Mouse (Mus musculus) olfactory bulb, adult 2 months (tissue): ENCODE data around the gene Wbp1. TPM values are rescaled to one million over a fixed set of nuclear protein-coding genes. Genes with fewer than 3 reads are reported as not detected.

Experiments used
- H3K27ac ChIP-seq: fragments of 200-500 bp; 2 replicates; pipeline ENCODE4 v1.5.1; 2012; ENCODE audit warnings: low read depth, low read length; ENCODE audit not compliant: insufficient read depth
- H3K4me1 ChIP-seq: fragments of 200-500 bp; 2 replicates; pipeline ENCODE4 v1.6.1; 2012; ENCODE audit warnings: low read length; ENCODE audit not compliant: control insufficient read depth, insufficient read depth
- H3K4me3 ChIP-seq: fragments of 200-500 bp; 2 replicates; pipeline ENCODE4 v1.5.1; 2012; ENCODE audit warnings: mild to moderate bottlenecking, low read depth, low read length, moderate library complexity; ENCODE audit not compliant: insufficient read depth
- CTCF ChIP-seq: fragments of 200-500 bp; IDR thresholded peaks from 2 replicates; pipeline ENCODE4 v1.5.1; 2012; ENCODE audit warnings: low read depth, mild to moderate bottlenecking, low read length, moderate library complexity; ENCODE audit not compliant: insufficient read depth
- POLR2A ChIP-seq: fragments of 200-500 bp; IDR thresholded peaks from 2 replicates; pipeline ENCODE4 v1.6.1; 2012; ENCODE audit warnings: mild to moderate bottlenecking, low read depth, low read length, moderate library complexity; ENCODE audit not compliant: insufficient read depth
- WGBS: fragments of 180-500 bp; shearing (Covaris S2); methylation state at CpG from one replicate; pipeline ENCODE4 v1.1.7; 2018; 5-methylcytosine and 5-hydroxymethylcytosine counted together
- polyA plus RNA-seq: library from polyadenylated mRNA; stranded (reverse); fragments of >200 nt; gene quantifications from 2 replicates; pipeline ENCODE4 v1.2.4, GENCODE M21; 2012; ENCODE audit warnings: low replicate concordance; ENCODE audit not compliant: missing spikeins, insufficient read depth, insufficient read length

The Wbp1 gene
- not detected in 2 replicates for polyA plus RNA-seq

DNA sequence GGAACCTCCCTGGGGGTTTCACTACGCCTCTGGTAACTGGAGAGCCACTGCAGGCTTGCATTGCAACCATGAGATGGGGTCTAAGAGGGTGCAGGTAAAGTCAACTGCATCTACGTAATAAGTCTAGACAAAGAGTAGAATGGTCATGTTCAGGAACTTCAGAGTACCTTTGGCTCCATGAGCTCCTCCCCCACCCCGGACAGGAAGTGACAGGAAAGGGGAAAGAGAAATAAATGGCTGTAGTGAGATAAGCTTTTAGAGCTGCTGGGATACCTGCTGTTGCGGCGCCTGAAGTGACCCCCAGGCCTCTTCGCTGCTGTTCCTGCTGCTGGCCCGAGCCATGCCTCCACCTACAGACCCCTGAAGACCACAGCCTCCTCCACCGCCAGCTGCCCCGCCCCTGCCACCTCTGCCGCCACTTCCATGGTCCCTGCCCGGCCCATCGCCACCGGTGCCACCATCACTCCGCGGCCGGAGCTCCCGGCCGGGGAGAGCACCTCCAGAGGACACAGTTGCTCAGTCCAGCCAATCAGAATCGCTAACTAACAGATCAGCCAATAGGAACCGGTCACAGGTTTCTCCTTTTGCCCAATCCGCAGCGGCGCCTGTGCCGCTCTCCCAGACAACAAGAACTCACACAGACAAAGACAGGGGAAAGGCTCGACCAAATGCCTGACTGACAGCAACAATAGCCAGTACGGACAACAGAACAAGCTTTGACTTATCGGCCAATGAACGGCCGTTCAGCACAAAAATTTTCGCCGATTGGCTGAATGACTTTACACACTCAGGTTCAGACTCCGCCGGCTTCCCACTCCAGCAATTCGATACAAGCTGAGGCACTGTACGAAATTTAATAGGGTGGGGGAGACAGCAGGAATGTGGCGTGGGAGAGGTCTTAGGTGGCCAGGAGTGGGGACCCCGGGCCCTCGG lies at the start of gene Wbp1:
Gene Wbp1 (minus strand): TSS at position 630 of the 933 bp plus-strand sequence.
- under 1% methylated on average over 38 of the region's 38 CpGs for WGBS
- TF ChIP-seq POLR2A (peak; percentile 79), CTCF (no peak)
- Histone ChIP-seq H3K4me3 (peak within 1 kb of the TSS; percentile 82), H3K4me1 (peaks cover 27% of the 10 kb centered on the region), H3K27ac (peak within 1 kb of the TSS; percentile 74)

- no peak overlapping the region for H3K27ac ChIP-seq
Measured at GRCm38 (mm10) chr6:83171063-83171462, 49.7 kb upstream of the Wbp1 start.

GRCm38 (mm10) chr6:83169872-83170271 lies 48.5 kb upstream of the Wbp1 start:
- WGBS: 44% methylated on average over 5 of the region's 5 CpGs
- Histone ChIP-seq H3K27ac (no peak overlapping the region), H3K4me1 (peaks cover 20% of the 10 kb centered on the region), H3K4me3 (no peak overlapping the region)
- TF ChIP-seq CTCF (no peak), POLR2A (no peak)

More at GRCm38 (mm10) chr6:83171063-83171462, 49.7 kb upstream of the Wbp1 start:
- peak overlapping the region; percentile 24; the same call in 1 of the 2 replicates for H3K4me3 ChIP-seq
- TF ChIP-seq CTCF: no peak
- no peak for TF ChIP-seq POLR2A
- WGBS: 28% methylated on average over 5 of the region's 5 CpGs
- peaks cover 21% of the 10 kb centered on the region for H3K4me1 ChIP-seq

GRCm38 (mm10) chr6:83166243-83166630 lies 44.9 kb upstream of the Wbp1 start:
- H3K4me1 ChIP-seq: peaks cover 20% of the 10 kb centered on the region
- WGBS: under 1% methylated on average over 12 of the region's 12 CpGs
- TF ChIP-seq POLR2A (no peak), CTCF (no peak)
- peak overlapping the region; percentile 80 for H3K4me3 ChIP-seq
- peak overlapping the region; percentile 18 for H3K27ac ChIP-seq

DNA sequence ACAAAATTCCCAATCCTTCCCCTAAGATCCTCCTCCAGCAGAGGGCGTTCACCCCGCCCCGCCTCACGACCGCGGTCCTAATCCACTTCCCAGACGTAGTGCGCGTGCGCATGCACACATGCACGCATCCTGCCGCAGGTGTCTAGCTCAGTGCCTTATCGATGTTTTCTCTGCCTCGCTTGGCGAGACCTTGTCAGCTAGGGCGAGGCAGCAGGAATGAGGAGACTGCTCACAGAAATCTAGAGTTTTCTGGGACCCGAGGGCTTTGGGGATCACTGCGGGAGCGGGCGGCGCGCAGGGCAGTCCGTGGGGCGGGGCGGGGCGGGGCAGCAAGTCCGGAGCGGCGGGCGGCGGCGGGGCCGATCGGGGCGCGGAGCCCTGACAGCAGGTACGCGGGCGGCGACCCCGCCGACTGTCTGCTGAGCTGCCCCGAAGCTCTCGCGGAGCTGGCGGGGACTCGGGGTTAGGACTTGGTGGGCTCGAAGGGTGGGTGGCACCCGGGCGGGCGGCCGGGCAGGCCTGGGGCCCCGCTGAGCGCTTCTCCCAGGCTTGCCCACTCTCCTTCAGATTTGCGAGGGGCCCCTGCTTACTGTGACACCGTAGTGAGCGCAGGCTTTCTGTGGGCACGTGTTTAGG lies 44.4 kb upstream of the Wbp1 start, which contains the start of gene Dctn1:
Gene Dctn1 (plus strand): TSS at position 314 of the 636 bp plus-strand sequence.
- TF ChIP-seq CTCF: peak; percentile 46; the same call in 1 of the 2 replicates
- TF ChIP-seq POLR2A: peak; percentile 70

DNA sequence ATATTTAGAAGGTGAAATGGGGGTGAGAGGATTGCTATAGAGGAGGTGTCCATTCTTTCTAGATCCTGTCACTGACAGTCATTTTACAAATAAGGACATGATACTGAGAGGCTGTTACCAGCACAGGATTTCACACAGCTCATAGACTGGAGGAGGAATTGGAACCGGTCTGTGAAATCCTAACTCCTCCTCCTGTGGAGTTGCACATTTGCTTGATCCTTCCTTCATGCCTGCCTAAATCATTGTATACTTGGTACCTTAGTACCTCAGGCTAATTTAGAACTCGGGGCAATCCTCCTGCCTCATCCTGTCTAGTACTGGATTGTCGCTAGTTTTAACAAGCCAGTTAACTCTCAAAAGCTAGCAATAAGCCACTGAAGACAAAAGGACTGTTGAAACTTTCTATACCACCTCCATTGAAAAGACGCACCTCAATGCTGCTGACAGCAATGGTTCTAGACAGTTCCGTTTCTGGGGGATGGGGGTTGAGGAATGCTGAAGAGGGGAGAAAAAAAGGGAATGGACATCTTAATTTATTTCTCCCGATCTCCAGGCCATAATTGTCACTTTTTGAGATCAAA lies 43.8 kb upstream of the Wbp1 start:
- no peak overlapping the region for H3K27ac ChIP-seq
- H3K4me1 ChIP-seq: peaks cover 17% of the 10 kb centered on the region
- WGBS: 1% methylated on average over 6 of the region's 6 CpGs
- peak overlapping the region; percentile 80 for H3K4me3 ChIP-seq
- TF ChIP-seq CTCF: no peak
- no peak for TF ChIP-seq POLR2A

More for the DNA sequence above, 44.4 kb upstream of the Wbp1 start, which contains the start of gene Dctn1:
- Histone ChIP-seq H3K27ac (peak within 1 kb of the TSS; percentile 96), H3K4me3 (peak within 1 kb of the TSS; percentile 80), H3K4me1 (peaks cover 17% of the 10 kb centered on the region)
- WGBS: under 1% methylated on average over 58 of the region's 58 CpGs

DNA sequence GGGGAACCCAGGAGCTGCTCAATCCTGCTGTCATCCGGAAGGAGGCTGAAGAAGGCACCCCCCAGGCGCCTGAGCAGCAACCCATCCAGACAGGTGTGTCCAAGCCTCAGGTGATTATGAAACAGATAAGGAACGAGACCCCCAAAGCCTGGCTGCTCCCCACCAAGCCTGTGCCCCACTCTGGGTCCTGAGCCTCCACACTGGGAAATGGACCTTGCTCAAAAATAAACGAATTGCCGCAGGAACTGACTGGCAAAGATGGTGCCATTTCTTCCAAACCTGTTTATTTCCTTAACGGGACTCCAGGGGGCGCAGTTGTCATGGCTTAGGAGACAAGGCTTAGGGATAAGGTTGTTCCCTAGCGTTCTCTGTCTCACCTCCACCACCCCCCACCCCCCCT lies 41.3 kb upstream of the Wbp1 start:
- Histone ChIP-seq H3K4me3 (no peak overlapping the region), H3K27ac (no peak overlapping the region), H3K4me1 (peaks cover 6% of the 10 kb centered on the region)
- TF ChIP-seq CTCF (no peak), POLR2A (no peak)
- 3% methylated on average over 8 of the region's 8 CpGs for WGBS

GRCm38 (mm10) chr6:83161921-83162641 lies 40.7 kb upstream of the Wbp1 start:
- TF ChIP-seq CTCF: no peak
- TF ChIP-seq POLR2A: no peak
- no peak overlapping the region for H3K27ac ChIP-seq
- H3K4me3 ChIP-seq: no peak overlapping the region
- 26% methylated on average over 49 of the region's 49 CpGs for WGBS
- H3K4me1 ChIP-seq: peaks cover 6% of the 10 kb centered on the region
